Mouse (Mus musculus) forebrain, embryonic 15.5 days (tissue): ENCODE data around the gene Hoxa6. TPM values are rescaled to one million over a fixed set of nuclear protein-coding genes. Genes with fewer than 3 reads are reported as not detected.

Source experiments
- ATAC-seq: fragments of 200-750 bp; cut with Nextera tagmentation; replicated peaks from 2 replicates; pipeline ENCODE4 v1.8.0; 2017; ENCODE audit warnings: mild to moderate bottlenecking, moderate TSS enrichment, moderate library complexity
- H3K27ac ChIP-seq: fragments of 300-500 bp; sonication (generic); replicated peaks from 2 replicates; pipeline ENCODE4 v1.5.1; 2015; ENCODE audit warnings: mild to moderate bottlenecking, inconsistent platforms
- H3K27me3 ChIP-seq: fragments of 300-500 bp; sonication (generic); 2 replicates; pipeline ENCODE4 v1.6.1; 2015; ENCODE audit warnings: inconsistent platforms
- H3K36me3 ChIP-seq: fragments of 300-500 bp; sonication (generic); 2 replicates; pipeline ENCODE4 v1.6.1; 2015; ENCODE audit warnings: mild to moderate bottlenecking, inconsistent platforms
- H3K4me1 ChIP-seq: fragments of 300-500 bp; sonication (generic); 2 replicates; pipeline ENCODE4 v1.6.1; 2015; ENCODE audit warnings: inconsistent platforms
- H3K4me2 ChIP-seq: fragments of 300-500 bp; sonication (generic); replicated peaks from 2 replicates; pipeline ENCODE4 v1.6.1; 2015; ENCODE audit warnings: mild to moderate bottlenecking, inconsistent platforms
- H3K4me3 ChIP-seq: fragments of 300-500 bp; sonication (generic); 2 replicates; pipeline ENCODE4 v1.5.1; 2015; ENCODE audit warnings: mild to moderate bottlenecking, inconsistent platforms
- H3K9ac ChIP-seq: fragments of 300-500 bp; sonication (generic); replicated peaks from 2 replicates; pipeline ENCODE4 v1.6.1; 2015; ENCODE audit warnings: mild to moderate bottlenecking, inconsistent platforms
- H3K9me3 ChIP-seq: fragments of 300-500 bp; sonication (generic); 2 replicates; pipeline ENCODE4 v1.6.1; 2016; ENCODE audit warnings: inconsistent platforms
- WGBS: fragments of 180-500 bp; shearing (Covaris S2); methylation state at CpG from one replicate; pipeline ENCODE4 v1.1.7; 2015; ENCODE audit warnings: mixed read lengths; 5-methylcytosine and 5-hydroxymethylcytosine counted together
- polyA plus RNA-seq: library from polyadenylated mRNA; unstranded; fragments of >200 nt; fragmentation: Nextera tagmentation; extraction: Ambion mirVana; gene quantifications from 2 replicates; pipeline ENCODE4 v1.2.1, GENCODE M21; 2015

Gene Hoxa6
- polyA plus RNA-seq, 1 experiment from 2014 or later, result not detected

GRCm38 (mm10) chr6:52182030-52182429, 26.5 kb downstream of the Hoxa6 start:
- H3K4me1 ChIP-seq, result no peaks in the 10 kb centered on the region
- no peak overlapping the region for H3K4me2 ChIP-seq
- peaks cover 100% of the 10 kb centered on the region for H3K27me3 ChIP-seq
- 13% methylated on average over 2 of the region's 2 CpGs for WGBS
- no peak overlapping the region for H3K9ac ChIP-seq
- H3K4me3 ChIP-seq, result no peak overlapping the region
- H3K9me3 ChIP-seq, result no peaks in the 10 kb centered on the region
- H3K27ac ChIP-seq, result no peak overlapping the region
- H3K36me3 ChIP-seq, result no peaks in the 10 kb centered on the region
- no peak for ATAC-seq

GRCm38 (mm10) chr6:52180726-52181125, 27.8 kb downstream of the Hoxa6 start:
- peaks cover 100% of the 10 kb centered on the region for H3K27me3 ChIP-seq
- H3K4me3 ChIP-seq, result no peak overlapping the region
- H3K4me1 ChIP-seq, result no peaks in the 10 kb centered on the region
- whole genome bisulfite sequencing, result 8% methylated on average over 3 of the region's 3 CpGs
- no peak overlapping the region for H3K27ac ChIP-seq
- H3K9me3 ChIP-seq, result no peaks in the 10 kb centered on the region
- ATAC-seq, result no peak
- H3K4me2 ChIP-seq, result no peak overlapping the region
- no peak overlapping the region for H3K9ac ChIP-seq
- no peaks in the 10 kb centered on the region for H3K36me3 ChIP-seq

GRCm38 (mm10) chr6:52180213-52180710, 28.3 kb downstream of the Hoxa6 start:
- H3K27ac ChIP-seq, result no peak overlapping the region
- peaks cover 99% of the 10 kb centered on the region for H3K27me3 ChIP-seq

GRCm38 (mm10) chr6:52179690-52180089, 28.8 kb downstream of the Hoxa6 start:
- ATAC-seq, result no peak
- no peak overlapping the region for H3K4me2 ChIP-seq
- H3K9me3 ChIP-seq, result no peaks in the 10 kb centered on the region
- no peak overlapping the region for H3K9ac ChIP-seq
- no peaks in the 10 kb centered on the region for H3K36me3 ChIP-seq
- H3K27me3 ChIP-seq, result peaks cover 99% of the 10 kb centered on the region
- 2% methylated on average over 10 of the region's 10 CpGs for WGBS
- H3K4me1 ChIP-seq, result no peaks in the 10 kb centered on the region
- H3K27ac ChIP-seq, result no peak overlapping the region
- H3K4me3 ChIP-seq, result no peak overlapping the region

More at GRCm38 (mm10) chr6:52180213-52180710, 28.3 kb downstream of the Hoxa6 start:
- Histone ChIP-seq H3K36me3 (no peaks in the 10 kb centered on the region), H3K4me2 (no peak overlapping the region), H3K9me3 (no peaks in the 10 kb centered on the region), H3K4me3 (no peak overlapping the region), H3K9ac (no peak overlapping the region), H3K4me1 (no peaks in the 10 kb centered on the region)
- ATAC-seq, result no peak
- WGBS, result under 1% methylated on average over 11 of the region's 11 CpGs

DNA sequence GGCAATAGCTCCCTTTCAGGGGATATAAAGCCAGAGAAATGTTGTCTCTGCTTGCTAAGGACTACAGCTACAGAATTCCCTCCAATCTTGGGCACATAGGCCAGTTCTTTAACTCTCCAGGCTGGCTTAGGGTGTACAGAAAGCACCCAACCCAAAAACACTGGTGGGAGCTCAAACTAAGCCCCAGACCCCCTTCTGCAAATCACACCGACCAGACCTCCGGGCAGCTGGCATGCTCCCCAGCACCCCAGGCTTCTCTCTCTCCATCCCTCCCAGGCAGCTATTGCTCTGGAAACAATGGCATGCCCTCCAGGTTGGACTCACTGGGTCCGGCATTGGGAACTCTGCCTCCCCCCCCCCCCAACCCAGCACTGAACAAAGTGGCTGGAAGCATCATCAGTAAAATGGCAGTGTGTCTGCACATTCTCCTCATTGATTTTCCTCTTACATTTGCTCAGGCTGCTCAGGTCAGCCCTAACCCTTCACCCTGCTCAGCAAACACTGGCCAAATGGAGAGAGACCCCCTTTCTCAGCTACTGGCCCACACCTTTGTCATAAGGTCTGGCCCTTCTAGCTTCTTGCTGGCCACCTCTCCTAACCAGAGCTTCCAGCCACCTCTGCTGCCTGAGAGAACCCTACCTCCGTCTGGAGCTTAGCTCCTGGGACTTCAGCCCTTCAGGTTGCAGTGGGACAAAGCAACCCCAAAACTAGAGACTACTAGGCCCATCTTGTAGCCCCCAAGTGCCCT, 29.4 kb downstream of the Hoxa6 start:
- no peak for ATAC-seq
- no peaks in the 10 kb centered on the region for H3K9me3 ChIP-seq
- no peak overlapping the region for H3K9ac ChIP-seq
- H3K36me3 ChIP-seq, result no peaks in the 10 kb centered on the region
- H3K27me3 ChIP-seq, result peaks cover 98% of the 10 kb centered on the region
- no peak overlapping the region for H3K4me2 ChIP-seq
- H3K27ac ChIP-seq, result no peak overlapping the region
- 4% methylated on average over 4 of the region's 4 CpGs for WGBS
- H3K4me1 ChIP-seq, result no peaks in the 10 kb centered on the region
- H3K4me3 ChIP-seq, result no peak overlapping the region

DNA sequence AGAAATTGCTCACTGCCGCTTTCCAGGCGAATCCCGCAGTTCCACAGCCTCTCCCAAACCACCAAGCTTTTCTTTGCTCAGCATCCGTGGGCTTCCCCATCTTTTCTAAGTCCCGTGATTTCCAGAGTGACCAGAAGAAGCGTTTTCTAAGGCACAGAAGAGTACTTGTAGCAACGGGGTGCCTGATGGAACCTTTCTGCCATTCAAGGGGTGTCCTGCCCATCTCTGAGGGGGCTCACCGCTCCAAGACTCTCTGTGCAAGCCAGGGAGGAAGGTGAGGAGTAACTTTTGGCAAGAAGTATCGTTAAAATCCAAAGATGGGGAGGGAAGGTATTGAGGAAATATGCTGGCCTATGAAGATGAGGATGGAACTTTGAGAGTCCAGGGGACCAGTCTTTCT, 30.7 kb downstream of the Hoxa6 start:
- H3K36me3 ChIP-seq, result no peaks in the 10 kb centered on the region
- 1% methylated on average over 9 of the region's 9 CpGs for WGBS
- H3K4me1 ChIP-seq, result no peaks in the 10 kb centered on the region
- ATAC-seq, result no peak
- H3K9me3 ChIP-seq, result no peaks in the 10 kb centered on the region
- H3K4me3 ChIP-seq, result no peak overlapping the region
- no peak overlapping the region for H3K27ac ChIP-seq
- H3K9ac ChIP-seq, result no peak overlapping the region
- H3K4me2 ChIP-seq, result no peak overlapping the region
- H3K27me3 ChIP-seq, result peaks cover 98% of the 10 kb centered on the region

DNA sequence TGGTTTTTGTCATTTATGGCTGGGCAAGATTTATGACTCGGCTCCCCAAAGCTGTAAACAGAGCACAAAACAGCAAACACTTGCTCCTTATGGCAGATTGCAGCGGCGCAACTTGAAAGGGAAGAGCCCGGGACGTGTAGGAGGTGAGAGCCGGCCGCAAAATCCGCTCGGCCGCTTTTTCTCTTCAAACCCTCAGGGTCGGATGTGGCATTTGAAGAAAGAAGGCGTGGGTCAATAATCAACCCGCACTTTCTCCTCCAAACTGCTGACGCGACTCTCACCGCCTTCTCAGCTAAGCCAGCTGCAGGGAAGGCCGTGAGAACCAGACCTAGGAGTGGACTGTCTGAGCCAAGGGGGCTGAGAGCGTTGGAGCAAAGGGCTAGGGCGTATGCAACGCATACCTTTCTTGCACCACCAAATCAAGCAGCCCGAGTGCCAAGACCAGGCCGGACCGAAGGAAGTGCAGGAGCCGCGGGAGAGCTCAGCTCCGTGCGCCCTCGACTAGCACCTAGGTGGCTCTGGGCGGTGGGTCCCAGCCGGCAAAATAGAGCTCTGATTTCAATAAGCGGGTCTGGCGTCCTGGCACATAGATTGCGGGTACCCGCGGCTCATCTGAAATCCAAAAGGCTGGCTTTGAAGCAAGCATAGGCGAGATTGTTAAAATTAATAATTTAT, 31.3 kb downstream of the Hoxa6 start, which contains the start of gene 5730596B20Rik:
Gene 5730596B20Rik (plus strand): TSS at position 438 of the 675 bp plus-strand sequence.
- under 1% methylated on average over 36 of the region's 36 CpGs for WGBS
- no peak within 1 kb of the TSS for H3K4me2 ChIP-seq
- peaks cover 98% of the 10 kb centered on the region for H3K27me3 ChIP-seq
- H3K4me3 ChIP-seq, result no peak within 1 kb of the TSS
- no peak for ATAC-seq
- peaks cover 6% of the 10 kb centered on the region; the same call in 1 of the 2 replicates for H3K4me1 ChIP-seq
- no peaks in the 10 kb centered on the region for H3K9me3 ChIP-seq
- no peak within 1 kb of the TSS for H3K9ac ChIP-seq
- no peak within 1 kb of the TSS for H3K27ac ChIP-seq
- no peaks in the 10 kb centered on the region for H3K36me3 ChIP-seq

DNA sequence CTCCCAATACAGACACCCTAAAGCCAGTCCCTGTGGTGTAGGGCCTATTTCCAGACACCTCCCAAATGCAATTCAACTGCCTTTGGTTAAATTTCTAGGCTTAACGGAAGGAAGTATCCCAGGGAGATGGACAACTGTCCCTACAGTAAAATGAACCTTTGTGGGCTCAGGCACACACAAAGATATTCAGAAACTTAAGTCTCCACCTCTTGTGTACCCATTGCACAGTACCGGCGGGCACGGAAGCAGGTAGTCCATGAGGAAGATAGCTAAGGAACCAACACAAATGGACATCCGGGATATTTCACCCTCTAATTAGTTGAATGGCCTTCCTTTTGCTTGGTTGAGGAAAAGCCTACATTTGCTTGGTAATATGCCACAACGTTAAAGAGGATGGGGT, 32.1 kb downstream of the Hoxa6 start:
- no peak overlapping the region for H3K27ac ChIP-seq
- peaks cover 6% of the 10 kb centered on the region; the same call in 1 of the 2 replicates for H3K4me1 ChIP-seq
- no peaks in the 10 kb centered on the region for H3K36me3 ChIP-seq
- H3K9me3 ChIP-seq, result no peaks in the 10 kb centered on the region
- WGBS, result under 1% methylated on average over 6 of the region's 6 CpGs
- H3K4me2 ChIP-seq, result no peak overlapping the region
- peaks cover 98% of the 10 kb centered on the region for H3K27me3 ChIP-seq
- no peak overlapping the region for H3K9ac ChIP-seq
- H3K4me3 ChIP-seq, result no peak overlapping the region
- no peak for ATAC-seq

DNA sequence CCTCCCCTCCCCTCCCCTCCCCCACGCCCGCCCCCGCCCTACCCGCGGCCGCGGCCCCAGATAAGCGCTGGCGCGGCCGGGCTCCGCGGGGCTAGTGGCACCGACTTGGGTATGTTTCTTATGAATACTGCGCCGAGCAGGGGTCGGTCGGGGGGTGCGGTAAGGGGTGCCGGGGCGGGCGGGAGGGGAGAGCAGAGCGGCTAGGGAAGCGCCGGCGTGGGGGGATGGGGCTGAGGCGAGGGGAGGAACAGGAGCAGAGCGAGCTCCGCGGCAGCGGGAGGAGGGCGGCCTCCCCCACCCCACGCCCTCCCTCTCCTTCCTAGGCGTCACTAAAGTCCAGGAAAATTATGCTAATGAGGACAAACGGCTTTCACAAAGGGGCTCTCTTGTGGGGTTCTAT, 32.7 kb downstream of the Hoxa6 start:
- whole genome bisulfite sequencing, result under 1% methylated on average over 18 of the region's 35 CpGs
- no peak for ATAC-seq
- Histone ChIP-seq H3K4me1 (peaks cover 6% of the 10 kb centered on the region; the same call in 1 of the 2 replicates), H3K36me3 (no peaks in the 10 kb centered on the region), H3K9ac (no peak overlapping the region), H3K27me3 (peaks cover 98% of the 10 kb centered on the region), H3K4me3 (no peak overlapping the region), H3K27ac (no peak overlapping the region), H3K9me3 (no peaks in the 10 kb centered on the region), H3K4me2 (no peak overlapping the region)

DNA sequence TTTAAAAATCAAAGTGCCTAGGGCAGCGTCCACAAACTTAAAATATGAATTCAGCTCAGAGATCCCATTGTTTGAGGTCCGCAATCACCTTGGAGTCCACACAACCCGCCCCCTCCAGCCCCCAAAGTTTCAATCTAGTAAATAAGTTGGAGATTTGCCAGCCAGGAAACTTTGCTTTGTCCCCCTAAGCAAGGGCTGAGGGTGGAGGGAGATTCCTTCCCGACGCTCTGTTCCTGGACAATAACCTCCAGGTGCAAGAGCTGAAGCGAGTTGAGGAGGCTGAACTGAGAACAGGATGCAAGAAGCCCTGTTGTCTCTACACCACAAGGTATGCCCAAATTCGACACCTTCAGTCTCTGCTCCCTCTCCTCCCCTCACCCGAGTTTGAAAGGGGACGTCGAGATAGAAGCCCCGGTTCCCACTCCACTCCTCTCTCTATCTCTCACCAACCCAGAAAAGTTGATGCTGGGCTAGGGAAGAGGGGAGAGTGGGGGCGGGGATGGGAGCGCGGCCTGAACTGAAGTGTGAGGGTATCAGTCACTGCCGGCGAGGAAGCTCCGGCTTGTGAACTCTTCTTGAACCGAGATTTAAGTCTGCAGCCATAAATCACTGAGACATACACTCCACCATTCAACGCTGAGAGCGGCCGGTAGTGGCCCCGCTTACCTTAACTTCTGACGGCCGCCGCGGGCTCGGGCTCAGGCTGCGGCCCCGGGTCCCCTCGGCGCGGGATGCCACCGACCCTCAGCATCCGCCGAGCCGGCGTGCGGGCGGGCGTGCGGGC, 33.4 kb downstream of the Hoxa6 start:
- Histone ChIP-seq H3K4me3 (no peak overlapping the region), H3K9me3 (no peaks in the 10 kb centered on the region), H3K36me3 (no peaks in the 10 kb centered on the region), H3K27ac (no peak overlapping the region), H3K9ac (no peak overlapping the region), H3K4me2 (no peak overlapping the region), H3K4me1 (peaks cover 6% of the 10 kb centered on the region; the same call in 1 of the 2 replicates), H3K27me3 (peaks cover 98% of the 10 kb centered on the region)
- WGBS, result under 1% methylated on average over 41 of the region's 41 CpGs
- ATAC-seq, result no peak

- Histone ChIP-seq H3K4me3 (no peak overlapping the region), H3K4me2 (no peak overlapping the region), H3K27ac (no peak overlapping the region), H3K9me3 (no peaks in the 10 kb centered on the region), H3K9ac (no peak overlapping the region), H3K36me3 (no peaks in the 10 kb centered on the region), H3K27me3 (peaks cover 95% of the 10 kb centered on the region), H3K4me1 (peaks cover 6% of the 10 kb centered on the region; the same call in 1 of the 2 replicates)
- ATAC-seq, result no peak
- 5% methylated on average over 4 of the region's 4 CpGs for WGBS
Observed at GRCm38 (mm10) chr6:52173648-52174047, 34.9 kb downstream of the Hoxa6 start.

- H3K36me3 ChIP-seq, result no peaks in the 10 kb centered on the region
- peaks cover 95% of the 10 kb centered on the region for H3K27me3 ChIP-seq
- 1% methylated on average over 35 of the region's 35 CpGs for WGBS
- no peak overlapping the region for H3K9ac ChIP-seq
- H3K9me3 ChIP-seq, result no peaks in the 10 kb centered on the region
- H3K4me1 ChIP-seq, result peaks cover 6% of the 10 kb centered on the region; the same call in 1 of the 2 replicates
- no peak for ATAC-seq
- H3K4me2 ChIP-seq, result peak overlapping the region; percentile 8
- H3K27ac ChIP-seq, result no peak overlapping the region
- H3K4me3 ChIP-seq, result no peak overlapping the region
Observed at GRCm38 (mm10) chr6:52172501-52172900, 36.0 kb downstream of the Hoxa6 start.
